Mouse (Mus musculus) heart, adult 2 months (tissue): ENCODE data around the gene Gm44790. TPM values are rescaled to one million over a fixed set of nuclear protein-coding genes. Genes with fewer than 3 reads are reported as not detected.

ENCODE experiments used
- DNase-seq, 2 experiments: peaks; one replicate each; pipeline ENCODE4 v3.0.0; 2021
- H3K27ac ChIP-seq: fragments of 200-600 bp; 2 replicates; pipeline ENCODE4 v1.8.1; 2022
- H3K27me3 ChIP-seq: fragments of 200-500 bp; 2 replicates; pipeline ENCODE4 v1.6.1; 2012; ENCODE audit warnings: mild to moderate bottlenecking, low read length, inconsistent platforms, mixed read lengths; ENCODE audit not compliant: control insufficient read depth, insufficient read depth
- H3K36me3 ChIP-seq: fragments of 200-500 bp; 2 replicates; pipeline ENCODE4 v1.6.1; 2012; ENCODE audit warnings: low read length, inconsistent platforms; ENCODE audit not compliant: control insufficient read depth, insufficient read depth
- H3K4me1 ChIP-seq: fragments of 200-500 bp; 2 replicates; pipeline ENCODE4 v1.6.1; 2011; ENCODE audit warnings: low read length; ENCODE audit not compliant: control insufficient read depth, insufficient read depth
- H3K4me3 ChIP-seq: fragments of 200-600 bp; 2 replicates; pipeline ENCODE4 v1.8.1; 2022
- H3K79me2 ChIP-seq: fragments of 200-500 bp; replicated peaks from 2 replicates; pipeline ENCODE4 v1.6.1; 2012; ENCODE audit warnings: mild to moderate bottlenecking, inconsistent platforms, low read length, moderate library complexity, mixed read lengths; ENCODE audit not compliant: control insufficient read depth, insufficient read depth
- H3K9ac ChIP-seq: fragments of 200-500 bp; 2 replicates; pipeline ENCODE4 v1.6.1; 2012; ENCODE audit warnings: low read depth, mild to moderate bottlenecking, control low read depth, inconsistent platforms, low read length, mixed read lengths
- CTCF ChIP-seq: fragments of 200-600 bp; IDR thresholded peaks from 2 replicates; pipeline ENCODE4 v1.8.1; 2022; ENCODE audit warnings: antibody characterized with exemption, mild to moderate bottlenecking, moderate library complexity
- EP300 ChIP-seq: fragments of 200-500 bp; IDR thresholded peaks from 2 replicates; pipeline ENCODE4 v1.6.1; 2011; ENCODE audit warnings: low read depth, low read length, control low read depth; ENCODE audit not compliant: insufficient read depth
- POLR2A ChIP-seq: fragments of 200-500 bp; IDR thresholded peaks from 2 replicates; pipeline ENCODE4 v1.6.1; 2011; ENCODE audit warnings: mild to moderate bottlenecking, low read depth, low read length, control low read depth; ENCODE audit not compliant: insufficient read depth
- WGBS: fragments of 180-500 bp; shearing (Covaris S2); methylation state at CpG from one replicate; pipeline ENCODE4 v1.1.7; 2018; 5-methylcytosine and 5-hydroxymethylcytosine counted together
- intact Hi-C: fragments of 180-260 bp; cut with DNase I; formaldehyde crosslinking; loops from one replicate; pipeline ENCODE4 v1.15.1; 2025
- polyA plus RNA-seq: library from polyadenylated mRNA; depleted of rRNA; stranded (reverse); fragments of >200 nt; gene quantifications from 2 replicates; pipeline ENCODE4 v1.2.3, GENCODE M21; 2012
- total RNA-seq, 2 experiments: library from RNA; stranded (reverse); gene quantifications; 2 replicates each; pipeline ENCODE4 v1.2.3; 2021

Gene Gm44790
- total and polyA plus RNA-seq, 3 experiments, result not detected

DNA sequence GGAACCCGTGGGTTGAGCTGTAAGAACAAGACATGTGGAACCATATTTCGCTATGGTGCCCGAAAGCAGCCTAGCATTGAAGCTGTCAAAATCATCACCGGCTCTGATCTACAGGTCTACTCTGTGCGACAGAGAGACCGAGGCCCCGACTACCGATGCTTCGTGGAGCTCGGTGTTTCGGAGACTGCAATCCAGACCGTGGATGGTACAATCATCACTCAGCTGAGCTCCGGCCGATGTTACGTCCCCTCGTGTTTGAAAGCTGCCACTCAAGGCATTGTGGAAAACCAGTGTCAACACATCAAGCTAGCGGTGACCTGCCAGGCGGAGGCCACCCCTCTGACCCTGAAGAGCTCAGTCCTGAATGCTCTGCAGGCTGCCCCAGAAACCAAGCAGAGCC, 19.1 kb downstream of the Gm44790 start:
- Histone ChIP-seq H3K9ac (no peak overlapping the region), H3K36me3 (no peaks in the 10 kb centered on the region), H3K79me2 (no peaks in the 10 kb centered on the region), H3K27me3 (no peaks in the 10 kb centered on the region), H3K4me3 (no peak overlapping the region), H3K4me1 (no peaks in the 10 kb centered on the region), H3K27ac (no peak overlapping the region)
- no peak for DNase-seq
- WGBS, result 89% methylated on average over 18 of the region's 18 CpGs
- TF ChIP-seq EP300 (no peak), CTCF (no peak), POLR2A (no peak)
- intact Hi-C loops, result no loop called here

DNA sequence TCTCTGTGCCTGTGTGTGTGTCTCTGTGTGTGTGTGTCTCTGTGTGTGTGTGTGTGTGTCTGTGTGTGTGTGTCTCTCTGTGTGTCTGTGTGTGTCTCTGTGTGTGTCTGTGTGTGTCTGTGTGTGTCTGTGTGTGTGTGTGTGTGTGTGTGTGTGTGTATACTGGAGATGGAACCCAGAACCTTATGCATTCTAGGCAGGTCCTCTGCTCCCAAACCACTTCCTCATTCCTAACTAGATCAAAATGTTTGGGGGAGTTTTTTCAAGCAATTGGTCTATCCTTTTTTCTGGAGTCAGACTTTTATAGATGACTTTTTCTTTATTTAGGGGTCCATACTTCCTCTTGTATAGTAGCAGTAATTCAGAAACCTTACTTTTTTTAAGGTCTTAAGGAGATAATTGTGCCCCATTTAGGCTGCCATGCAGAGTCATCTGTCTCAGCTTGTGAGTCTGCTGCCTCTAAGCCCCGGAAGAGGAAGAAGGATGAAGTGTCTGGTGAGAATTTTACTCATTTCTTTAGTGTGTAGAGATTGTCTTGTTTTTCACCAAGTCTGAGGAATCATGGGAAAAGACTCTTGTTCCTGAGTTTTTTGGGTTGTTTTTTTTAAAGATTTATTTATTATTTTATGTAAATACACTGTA, 20.6 kb downstream of the Gm44790 start:
- no peak for DNase-seq
- no peaks in the 10 kb centered on the region for H3K79me2 ChIP-seq
- no peaks in the 10 kb centered on the region for H3K4me1 ChIP-seq
- intact Hi-C loops, result no loop called here
- no peaks in the 10 kb centered on the region for H3K27me3 ChIP-seq
- 80% methylated on average over 1 of the region's 1 CpGs for WGBS
- TF ChIP-seq EP300 (no peak), CTCF (no peak), POLR2A (no peak)
- H3K9ac ChIP-seq, result no peak overlapping the region
- no peak overlapping the region for H3K4me3 ChIP-seq
- no peaks in the 10 kb centered on the region for H3K36me3 ChIP-seq
- no peak overlapping the region for H3K27ac ChIP-seq

GRCm38 (mm10) chr6:86456727-86457126, 30.3 kb downstream of the Gm44790 start:
- no peak for TF ChIP-seq EP300
- no peak for TF ChIP-seq CTCF
- TF ChIP-seq POLR2A, result no peak
- Histone ChIP-seq H3K79me2 (no peaks in the 10 kb centered on the region), H3K4me1 (no peaks in the 10 kb centered on the region), H3K36me3 (no peaks in the 10 kb centered on the region), H3K27ac (no peak overlapping the region), H3K27me3 (no peaks in the 10 kb centered on the region), H3K4me3 (no peak overlapping the region), H3K9ac (no peak overlapping the region)
- no peak for DNase-seq
- intact Hi-C loops, result no loop called here
- WGBS, result 90% methylated on average over 3 of the region's 3 CpGs

DNA sequence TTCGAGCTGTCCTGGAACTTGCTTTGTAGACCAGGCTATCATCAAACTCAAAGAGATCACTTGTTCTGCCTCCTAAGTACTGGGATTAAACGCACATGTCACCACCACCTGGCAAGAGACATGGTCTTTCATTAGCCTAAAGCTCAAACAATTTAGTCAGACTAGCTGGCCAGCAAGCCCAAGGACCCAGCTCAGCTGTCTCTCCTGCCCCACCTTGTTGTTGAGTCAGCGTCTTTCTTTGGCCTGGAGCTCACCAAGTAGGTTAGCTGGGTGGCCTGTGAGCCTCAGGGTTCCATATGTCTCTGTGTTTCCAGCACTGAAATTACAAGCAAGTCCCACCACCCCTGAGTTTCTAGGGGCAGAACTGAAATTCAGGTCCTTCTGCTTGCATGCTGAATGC, 36.6 kb downstream of the Gm44790 start:
- no peak for DNase-seq
- TF ChIP-seq EP300, result no peak
- no peak for TF ChIP-seq CTCF
- TF ChIP-seq POLR2A, result no peak
- H3K9ac ChIP-seq, result no peak overlapping the region
- H3K79me2 ChIP-seq, result no peaks in the 10 kb centered on the region
- intact Hi-C loops, result no loop called here
- no peaks in the 10 kb centered on the region for H3K27me3 ChIP-seq
- H3K4me1 ChIP-seq, result no peaks in the 10 kb centered on the region
- no peak overlapping the region for H3K4me3 ChIP-seq
- WGBS, result 92% methylated on average over 3 of the region's 3 CpGs
- H3K36me3 ChIP-seq, result no peaks in the 10 kb centered on the region
- no peak overlapping the region for H3K27ac ChIP-seq

DNA sequence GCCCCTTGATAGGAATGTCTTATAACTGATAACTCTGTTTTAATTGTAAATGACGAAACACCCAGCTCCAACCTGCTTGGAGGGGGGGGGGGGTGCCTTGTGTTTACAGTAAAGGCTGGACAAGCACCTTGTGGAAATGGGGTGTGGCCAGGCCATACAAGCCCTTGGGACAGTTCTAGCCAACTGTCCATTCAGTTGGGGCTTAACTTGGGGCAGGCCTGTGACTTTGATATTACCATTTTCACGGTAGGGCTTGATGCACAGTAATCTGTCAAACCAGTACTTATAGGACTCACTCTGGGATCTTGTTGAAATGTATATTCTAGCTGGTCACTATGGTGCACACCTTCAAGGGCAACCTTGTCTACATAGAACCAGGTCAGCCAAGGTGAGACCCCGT, 44.9 kb downstream of the Gm44790 start:
- Histone ChIP-seq H3K36me3 (no peaks in the 10 kb centered on the region; the same call in 1 of the 2 replicates), H3K9ac (no peak overlapping the region; the same call in 1 of the 2 replicates), H3K79me2 (no peaks in the 10 kb centered on the region), H3K27ac (peak overlapping the region; percentile 98), H3K4me1 (peaks cover 22% of the 10 kb centered on the region), H3K27me3 (no peaks in the 10 kb centered on the region), H3K4me3 (peak overlapping the region; percentile 54)
- DNase-seq, result no peak
- TF ChIP-seq CTCF (no peak), POLR2A (no peak), EP300 (no peak)
- intact Hi-C loops, result loop anchor here (2.0 kb wide), 2 partner anchors 33 to 199 kb away; partner anchors contain the start of gene C87436
- WGBS, result 72% methylated on average over 3 of the region's 3 CpGs

GRCm38 (mm10) chr6:86471760-86472099, 45.3 kb downstream of the Gm44790 start:
- Histone ChIP-seq H3K27ac (peak overlapping the region; percentile 98), H3K27me3 (no peaks in the 10 kb centered on the region), H3K9ac (peak overlapping the region; percentile 60), H3K79me2 (no peaks in the 10 kb centered on the region), H3K4me3 (peak overlapping the region; percentile 54), H3K4me1 (peaks cover 24% of the 10 kb centered on the region), H3K36me3 (no peaks in the 10 kb centered on the region; the same call in 1 of the 2 replicates)
- DNase-seq, result no peak
- TF ChIP-seq CTCF, result no peak
- TF ChIP-seq POLR2A, result no peak
- TF ChIP-seq EP300, result no peak
- intact Hi-C loops, result loop anchor here (1.0 to 2.0 kb wide), 4 partner anchors 23 to 199 kb away; partner anchors contain the start of gene C87436
- WGBS, result 8% methylated on average over 9 of the region's 9 CpGs
